Mouse (Mus musculus) E14TG2a.4 (cell line): ENCODE results near the gene Rps21.

Experiments
- CTCF ChIP-seq: conservative IDR thresholded peaks from 2 replicates; pipeline ENCODE4 v1.5.1; 2014; ENCODE audit warnings: low read length
- NANOG ChIP-seq: IDR thresholded peaks from 2 replicates; pipeline ENCODE4 v1.6.1; 2014; ENCODE audit warnings: borderline replicate concordance, low read length, mixed read lengths
- POU5F1 ChIP-seq: IDR thresholded peaks from 2 replicates; pipeline ENCODE4 v1.6.1; 2014; ENCODE audit warnings: low read length, borderline replicate concordance

- TF ChIP-seq CTCF = no peak
- no peak for TF ChIP-seq POU5F1
- no peak for TF ChIP-seq NANOG
Observed at GRCm38 (mm10) chr2:180228592-180228991, 28.6 kb upstream of the Rps21 start.
